Mouse (Mus musculus) MEL (cell line): ENCODE measurements around the gene Ltbp2.

ENCODE experiments used
- CHD1 ChIP-seq: IDR thresholded peaks from 2 replicates; pipeline ENCODE4 v1.6.1; 2012; ENCODE audit warnings: low read depth, mild to moderate bottlenecking, inconsistent platforms, low read length, improper control_type of control experiment
- CTCF ChIP-seq, 3 experiments: IDR thresholded peaks in 2 of 3; conservative IDR thresholded peaks in 1 of 3; 2 replicates each; pipeline ENCODE4 v1.5.1; 2011 to 2012; ENCODE audit warnings: low read length in 3 of 3, low read depth in 2 of 3, mild to moderate bottlenecking in 2 of 3, improper control_type of control experiment in 1 of 3, inconsistent platforms in 1 of 3, mixed read lengths in 1 of 3, moderate library complexity in 1 of 3; ENCODE audit not compliant: control insufficient read depth in 1 of 3, insufficient read depth in 1 of 3, poor library complexity in 1 of 3, severe bottlenecking in 1 of 3
- HCFC1 ChIP-seq: IDR thresholded peaks from 2 replicates; pipeline ENCODE4 v1.6.1; 2012; ENCODE audit warnings: low read depth, mild to moderate bottlenecking, inconsistent platforms, low read length, improper control_type of control experiment, moderate library complexity
- MAFK ChIP-seq: IDR thresholded peaks from 2 replicates; pipeline ENCODE4 v1.6.1; 2011; ENCODE audit warnings: low read depth, mild to moderate bottlenecking, low read length, improper control_type of control experiment, borderline replicate concordance
- MAX ChIP-seq: IDR thresholded peaks from 2 replicates; pipeline ENCODE4 v1.6.1; 2011; ENCODE audit warnings: low read length, improper control_type of control experiment
- NRF1 ChIP-seq: IDR thresholded peaks from 2 replicates; pipeline ENCODE4 v1.6.1; 2014; ENCODE audit warnings: low read depth, mild to moderate bottlenecking, inconsistent platforms, low read length, improper control_type of control experiment, moderate library complexity; ENCODE audit not compliant: poor library complexity, insufficient read depth, severe bottlenecking
- POLR2A ChIP-seq, 2 experiments: IDR thresholded peaks; 2 replicates each; pipeline ENCODE4 v1.6.1; 2011 to 2012; ENCODE audit warnings: low read length in 2 of 2, mild to moderate bottlenecking in 2 of 2, control low read depth in 1 of 2, improper control_type of control experiment in 1 of 2, low read depth in 1 of 2, moderate library complexity in 1 of 2; ENCODE audit not compliant: control insufficient read depth in 1 of 2, insufficient read depth in 1 of 2, poor library complexity in 1 of 2
- RAD21 ChIP-seq: IDR thresholded peaks from 2 replicates; pipeline ENCODE4 v1.6.1; 2011; ENCODE audit warnings: mild to moderate bottlenecking, low read depth, low read length, improper control_type of control experiment
- SIN3A ChIP-seq: IDR thresholded peaks from 2 replicates; pipeline ENCODE4 v1.6.1; 2012; ENCODE audit warnings: low read length, improper control_type of control experiment, inconsistent platforms
- TBP ChIP-seq: IDR thresholded peaks from 2 replicates; pipeline ENCODE4 v1.8.0; 2011; ENCODE audit warnings: low read depth, low read length, improper control_type of control experiment
- TCF12 ChIP-seq: IDR thresholded peaks from 2 replicates; pipeline ENCODE4 v1.6.1; 2014; ENCODE audit warnings: low read depth, mild to moderate bottlenecking, inconsistent platforms, low read length, improper control_type of control experiment, moderate library complexity
- USF1 ChIP-seq: IDR thresholded peaks from 2 replicates; pipeline ENCODE4 v1.6.1; 2014; ENCODE audit warnings: low read depth, mild to moderate bottlenecking, inconsistent platforms, low read length, improper control_type of control experiment, moderate library complexity
- ZNF384 ChIP-seq: IDR thresholded peaks from 2 replicates; pipeline ENCODE4 v1.6.1; 2012; ENCODE audit warnings: low read depth, mild to moderate bottlenecking, inconsistent platforms, low read length, improper control_type of control experiment

DNA sequence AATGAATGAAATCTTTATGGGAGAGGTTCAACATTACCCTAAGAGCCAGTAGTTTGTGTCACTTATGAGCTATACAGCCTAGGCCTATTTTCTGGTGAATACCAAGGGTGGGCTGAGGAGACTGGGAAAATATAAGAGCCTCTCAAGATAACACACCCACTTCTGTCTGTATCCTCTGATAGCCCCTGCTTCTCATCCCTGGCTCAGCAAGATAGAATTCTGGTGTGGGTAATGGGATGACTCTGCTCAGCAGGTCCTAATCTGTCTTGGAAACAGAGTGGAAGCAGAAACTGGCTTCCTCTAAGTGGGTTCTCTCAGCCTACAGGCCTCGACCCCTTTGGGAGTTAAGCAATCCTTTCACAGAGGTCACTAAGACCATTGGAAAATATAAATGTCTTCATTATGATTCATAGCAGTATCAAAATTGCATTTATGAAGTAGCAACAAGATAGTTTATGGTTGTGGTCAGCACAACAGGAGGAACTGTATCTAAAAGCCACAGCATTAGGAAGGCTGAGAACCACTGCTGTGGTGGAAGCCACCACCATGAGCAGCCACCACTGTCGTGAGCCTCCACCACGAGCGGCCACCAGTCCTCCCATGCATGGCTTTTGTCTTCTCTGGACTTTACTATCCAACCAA lies 21.8 kb downstream of the Ltbp2 start:
- no peak for TF ChIP-seq NRF1
- no peak for TF ChIP-seq CTCF (IDR thresholded peaks at IDR 0.05 in 2 of 3, conservative IDR thresholded peaks at IDR 0.05 in 1 of 3; ENCODE audit: control insufficient read depth in 1 of 3, insufficient read depth in 1 of 3, low read depth in 2 of 3, low read length in 3 of 3, poor library complexity in 1 of 3, severe bottlenecking in 1 of 3)
- TF ChIP-seq SIN3A = no peak
- TF ChIP-seq CHD1 = no peak
- no peak for TF ChIP-seq RAD21
- TF ChIP-seq MAFK = no peak
- peak; percentile 92 for TF ChIP-seq TCF12
- TF ChIP-seq POLR2A (IDR thresholded peaks at IDR 0.05; ENCODE audit: control insufficient read depth in 1 of 2, insufficient read depth in 1 of 2, low read depth in 1 of 2, low read length in 2 of 2, poor library complexity in 1 of 2) = no peak
- 0 out of 2 replicates have a peak, but pooled peaks have one; percentile 6 for TF ChIP-seq MAX
- TF ChIP-seq HCFC1 = no peak
- TF ChIP-seq TBP = no peak
- no peak for TF ChIP-seq USF1
- TF ChIP-seq ZNF384 = no peak
